ENCODE assay signal across 9 mouse cellular contexts in the genomic region with DNA sequence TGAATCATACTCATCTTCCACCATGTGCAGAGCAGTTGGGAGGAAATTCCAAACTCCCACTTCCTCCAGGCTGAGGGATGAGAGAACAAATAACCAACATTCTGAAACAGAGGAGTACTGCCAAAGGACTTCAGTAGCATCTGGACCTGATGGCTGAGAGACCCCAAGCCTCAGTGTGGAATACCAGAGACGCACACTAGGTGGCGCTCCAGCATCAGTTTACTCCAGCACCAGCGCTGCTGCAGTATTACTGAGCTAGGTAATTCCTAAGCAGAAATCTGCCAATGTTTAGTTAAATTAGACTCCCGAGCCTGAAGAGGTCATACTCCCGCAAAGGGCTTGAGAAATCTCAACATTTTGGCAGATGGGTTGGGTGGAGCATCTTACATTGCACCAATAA. TPM values are rescaled to one million over a fixed set of nuclear protein-coding genes. Genes with fewer than 3 reads are reported as not detected.
DNase-seq lines count a peak whose midpoint lies in the region; ATAC-seq and TF ChIP-seq lines count a peak whose summit lies in the region.
"Had no signal": no experiment of that assay in that cellular context is flagged by ENCODE, and none has a peak within 500 bp of the region (broad histone marks: within the 10 kb centered on the region; RNA-seq: fewer than 3 reads in every experiment).

No protein-coding gene starts in this region.

- no peaks in the 10 kb centered on the region for H3K9me3 ChIP-seq in G1E (replicated peaks)
- H3K9me3 ChIP-seq: lung, embryonic 15.5 days had no signal

- ATAC-seq in G1E (ENCODE audit: extremely low read depth, insufficient number of reproducible peaks, low FRiP score, poor library complexity, severe bottlenecking) = peak; percentile 28; the same call in 1 of the 2 replicates

- H3K36me3 ChIP-seq in G1E (replicated peaks) = no peaks in the 10 kb centered on the region
- H3K36me3 ChIP-seq: lung, embryonic 15.5 days had no signal

- no peaks in the 10 kb centered on the region for H3K4me1 ChIP-seq in G1E (ENCODE audit: insufficient read depth, low read depth, low read length)
- H3K4me1 ChIP-seq: lung, embryonic 15.5 days had no signal

- H3K27me3 ChIP-seq in G1E (ENCODE audit: insufficient read depth, low read length) = peaks cover 21% of the 10 kb centered on the region
- H3K27me3 ChIP-seq: lung, embryonic 15.5 days had no signal

- peak; percentile 49 for DNase-seq in G1E (ENCODE audit: low spot score)
- DNase-seq in brain, embryonic 18.5 days (ENCODE audit: low read depth, low spot score) = peak; percentile 69
- peak; percentile 60 for DNase-seq in fibroblast of lung, adult 2 months (ENCODE audit: low read depth)
- DNase-seq in heart, postnatal 25 days (ENCODE audit: low spot score) = peak; percentile 53
- peak; percentile 99 for DNase-seq in layer of hippocampus, postnatal 10 days (ENCODE audit: low spot score in 2 of 2)
- DNase-seq in lung, postnatal 36 days = peak; percentile 91
- peak; percentile 84 for DNase-seq in right cerebral cortex, adult 18-20 months
- peak; percentile 62 for DNase-seq in urinary bladder, postnatal 10 days (ENCODE audit: low spot score)

- intact Hi-C loops in heart, postnatal 25 days (cut with DNase I) = loop anchor here (5.0 kb wide), 2 partner anchors 158 to 212 kb away; partner anchors contain the start of gene Ppfia4

- TF ChIP-seq CTCF in G1E (IDR thresholded peaks at IDR 0.05; ENCODE audit: low read depth, low read length) = peak; percentile 91

- H3K4me3 ChIP-seq in G1E (ENCODE audit: low read depth, low read length) = no peak overlapping the region
- H3K4me3 ChIP-seq: lung, embryonic 15.5 days had no signal

RNA-seq across cellular contexts. Expression of gene Chit1, which starts 9.1 kb away (rescaled TPM):
- total RNA-seq in G1E (2014; fragmentation: Nextera tagmentation) (not detected in 2 replicates), G1E (2017) (not detected in 2 replicates)
- not detected in 2 replicates for polyA plus RNA-seq in G1E (2012)
- total RNA-seq in heart, postnatal 25 days (2021) = not detected
- total RNA-seq in layer of hippocampus, postnatal 10 days (2021) = under 1 TPM; 0.51 to 0.53 TPM

RNA-seq across cellular contexts. Expression of gene Btg2, which starts 41.3 kb away (rescaled TPM):
- total RNA-seq in G1E (2014; fragmentation: Nextera tagmentation) (14.3 and 25.7 TPM in 2 replicates), G1E (2017) (12.3 and 13.5 TPM in 2 replicates)
- 2.3 and 4.6 TPM in 2 replicates for polyA plus RNA-seq in G1E (2012)
- total RNA-seq in heart, postnatal 25 days (2021) = 10 to 100 TPM; 25.7 to 29.2 TPM
- 10 to 100 TPM; 13.1 to 14.3 TPM for total RNA-seq in layer of hippocampus, postnatal 10 days (2021)

Comparison
In these comparisons a context has a peak if more than half of its experiments do, and no peak if none do; other contexts are left out.
1. DNase-seq: peak in every context shown above with its lines; median percentile 99 in layer of hippocampus, postnatal 10 days; 91 in lung, postnatal 36 days; 84 in right cerebral cortex, adult 18-20 months; 69 in brain, embryonic 18.5 days; 62 in urinary bladder, postnatal 10 days; 60 in fibroblast of lung, adult 2 months; 53 in heart, postnatal 25 days; 49 in G1E.